Mouse (Mus musculus) MEL (cell line): ENCODE data around the gene Ssh3.

Experiments used
- BHLHE40 ChIP-seq: IDR thresholded peaks from 2 replicates; pipeline ENCODE4 v1.6.1; 2012; ENCODE audit warnings: low read depth, mild to moderate bottlenecking, inconsistent platforms, low read length, improper control_type of control experiment, borderline replicate concordance
- CHD1 ChIP-seq: IDR thresholded peaks from 2 replicates; pipeline ENCODE4 v1.6.1; 2012; ENCODE audit warnings: low read depth, mild to moderate bottlenecking, inconsistent platforms, low read length, improper control_type of control experiment
- CHD2 ChIP-seq: IDR thresholded peaks from 2 replicates; pipeline ENCODE4 v1.6.1; 2011; ENCODE audit warnings: low read length, improper control_type of control experiment
- CTCF ChIP-seq, 3 experiments: IDR thresholded peaks in 2 of 3; conservative IDR thresholded peaks in 1 of 3; 2 replicates each; pipeline ENCODE4 v1.5.1; 2011 to 2012; ENCODE audit warnings: low read length in 3 of 3, low read depth in 2 of 3, mild to moderate bottlenecking in 2 of 3, improper control_type of control experiment in 1 of 3, inconsistent platforms in 1 of 3, mixed read lengths in 1 of 3, moderate library complexity in 1 of 3; ENCODE audit not compliant: control insufficient read depth in 1 of 3, insufficient read depth in 1 of 3, poor library complexity in 1 of 3, severe bottlenecking in 1 of 3
- GABPA ChIP-seq: IDR thresholded peaks from 2 replicates; pipeline ENCODE4 v1.6.1; 2012; ENCODE audit warnings: low read depth, mild to moderate bottlenecking, inconsistent platforms, low read length, improper control_type of control experiment, moderate library complexity
- GATA1 ChIP-seq: IDR thresholded peaks from 2 replicates; pipeline ENCODE4 v1.6.1; 2011; ENCODE audit warnings: low read depth, low read length, improper control_type of control experiment
- MYC ChIP-seq: IDR thresholded peaks from 2 replicates; pipeline ENCODE4 v1.6.1; 2011; ENCODE audit warnings: low read depth, mild to moderate bottlenecking, low read length, improper control_type of control experiment, moderate library complexity
- NRF1 ChIP-seq: IDR thresholded peaks from 2 replicates; pipeline ENCODE4 v1.6.1; 2014; ENCODE audit warnings: low read depth, mild to moderate bottlenecking, inconsistent platforms, low read length, improper control_type of control experiment, moderate library complexity; ENCODE audit not compliant: poor library complexity, insufficient read depth, severe bottlenecking
- RAD21 ChIP-seq: IDR thresholded peaks from 2 replicates; pipeline ENCODE4 v1.6.1; 2011; ENCODE audit warnings: mild to moderate bottlenecking, low read depth, low read length, improper control_type of control experiment
- UBTF ChIP-seq: IDR thresholded peaks from 2 replicates; pipeline ENCODE4 v1.6.1; 2012; ENCODE audit warnings: low read depth, mild to moderate bottlenecking, inconsistent platforms, low read length, improper control_type of control experiment, moderate library complexity, borderline replicate concordance; ENCODE audit not compliant: insufficient read depth
- ZC3H11A ChIP-seq: IDR thresholded peaks from 2 replicates; pipeline ENCODE4 v1.6.1; 2012; ENCODE audit warnings: low read depth, mild to moderate bottlenecking, inconsistent platforms, low read length, improper control_type of control experiment

GRCm38 (mm10) chr19:4218293-4218692 lies 50.7 kb downstream of the Ssh3 start:
- no peak for TF ChIP-seq CTCF (IDR thresholded peaks at IDR 0.05 in 2 of 3, conservative IDR thresholded peaks at IDR 0.05 in 1 of 3; ENCODE audit: control insufficient read depth in 1 of 3, insufficient read depth in 1 of 3, low read depth in 2 of 3, low read length in 3 of 3, poor library complexity in 1 of 3, severe bottlenecking in 1 of 3)
- no peak for TF ChIP-seq UBTF
- no peak for TF ChIP-seq GABPA
- TF ChIP-seq NRF1: no peak
- TF ChIP-seq MYC: no peak
- no peak for TF ChIP-seq GATA1
- TF ChIP-seq RAD21: no peak
- TF ChIP-seq ZC3H11A: no peak
- no peak for TF ChIP-seq BHLHE40
- no peak for TF ChIP-seq CHD2
- TF ChIP-seq CHD1: no peak
